Mouse (Mus musculus) MEL (cell line): Measurements from ENCODE around the gene Usp25. TPM values are rescaled to one million over a fixed set of nuclear protein-coding genes. Genes with fewer than 3 reads are reported as not detected.

ENCODE experiments used
- DNase-seq: peaks from one replicate; pipeline ENCODE4 v3.0.0; 2011; ENCODE audit warnings: low read depth, low spot score
- H3K27ac ChIP-seq: 2 replicates; pipeline ENCODE4 v1.5.1; 2012; ENCODE audit warnings: low read depth, mild to moderate bottlenecking, control low read depth, low read length, moderate library complexity; ENCODE audit not compliant: control insufficient read depth
- H3K27me3 ChIP-seq, 2 experiments: fragments of 150-350 bp in 1 of 2; sonication (generic) in 1 of 2; 2 replicates each; pipeline ENCODE4 v1.6.1; 2012; ENCODE audit warnings: low read length in 2 of 2, mild to moderate bottlenecking in 2 of 2, improper control_type of control experiment in 1 of 2, moderate library complexity in 1 of 2; ENCODE audit not compliant: insufficient read depth in 2 of 2, control insufficient read depth in 1 of 2
- H3K36me3 ChIP-seq, 2 experiments: 2 replicates each; pipeline ENCODE4 v1.6.1; 2012 to 2014; ENCODE audit warnings: low read length in 2 of 2, improper control_type of control experiment in 1 of 2, inconsistent platforms in 1 of 2, mild to moderate bottlenecking in 1 of 2; ENCODE audit not compliant: insufficient read depth in 2 of 2, control insufficient read depth in 1 of 2
- H3K4me1 ChIP-seq, 2 experiments: fragments of 150-350 bp in 1 of 2; sonication (generic) in 1 of 2; 2 replicates each; pipeline ENCODE4 v1.6.1; 2012; ENCODE audit warnings: low read length in 2 of 2, improper control_type of control experiment in 1 of 2, mild to moderate bottlenecking in 1 of 2; ENCODE audit not compliant: insufficient read depth in 2 of 2, control insufficient read depth in 1 of 2
- H3K4me3 ChIP-seq, 2 experiments: fragments of 150-350 bp in 1 of 2; sonication (generic) in 1 of 2; 2 replicates each; pipeline ENCODE4 v1.5.1; 2012; ENCODE audit warnings: low read depth in 2 of 2, low read length in 2 of 2, mild to moderate bottlenecking in 2 of 2, moderate library complexity in 2 of 2, control low read depth in 1 of 2, improper control_type of control experiment in 1 of 2; ENCODE audit not compliant: control insufficient read depth in 1 of 2, insufficient read depth in 1 of 2
- H3K79me2 ChIP-seq: 2 replicates; pipeline ENCODE4 v1.6.1; 2012; ENCODE audit warnings: mild to moderate bottlenecking, low read length, moderate library complexity; ENCODE audit not compliant: control insufficient read depth, poor library complexity, insufficient read depth
- H3K9ac ChIP-seq: 2 replicates; pipeline ENCODE4 v1.6.1; 2012; ENCODE audit warnings: low read depth, mild to moderate bottlenecking, control low read depth, low read length, moderate library complexity; ENCODE audit not compliant: control insufficient read depth, poor library complexity, severe bottlenecking
- H3K9me3 ChIP-seq: fragments of 150-350 bp; sonication (generic); replicated peaks from 2 replicates; pipeline ENCODE4 v1.6.1; 2012; ENCODE audit warnings: mild to moderate bottlenecking, low read length, improper control_type of control experiment, moderate library complexity; ENCODE audit not compliant: insufficient read depth
- BHLHE40 ChIP-seq: IDR thresholded peaks from 2 replicates; pipeline ENCODE4 v1.6.1; 2012; ENCODE audit warnings: low read depth, mild to moderate bottlenecking, inconsistent platforms, low read length, improper control_type of control experiment, borderline replicate concordance
- CHD1 ChIP-seq: IDR thresholded peaks from 2 replicates; pipeline ENCODE4 v1.6.1; 2012; ENCODE audit warnings: low read depth, mild to moderate bottlenecking, inconsistent platforms, low read length, improper control_type of control experiment
- E2F4 ChIP-seq: IDR thresholded peaks from 2 replicates; pipeline ENCODE4 v1.6.1; 2011; ENCODE audit warnings: low read depth, low read length, improper control_type of control experiment, borderline replicate concordance
- ELF1 ChIP-seq: IDR thresholded peaks from 2 replicates; pipeline ENCODE4 v1.6.1; 2014; ENCODE audit warnings: low read depth, mild to moderate bottlenecking, inconsistent platforms, low read length, improper control_type of control experiment, moderate library complexity
- EP300 ChIP-seq, 2 experiments: IDR thresholded peaks; 2 replicates each; pipeline ENCODE4 v1.6.1; 2011; ENCODE audit warnings: improper control_type of control experiment in 2 of 2, low read length in 2 of 2, low read depth in 1 of 2, mild to moderate bottlenecking in 1 of 2
- ETS1 ChIP-seq: IDR thresholded peaks from 2 replicates; pipeline ENCODE4 v1.6.1; 2012; ENCODE audit warnings: low read depth, mild to moderate bottlenecking, inconsistent platforms, low read length, improper control_type of control experiment, moderate library complexity
- GABPA ChIP-seq: IDR thresholded peaks from 2 replicates; pipeline ENCODE4 v1.6.1; 2012; ENCODE audit warnings: low read depth, mild to moderate bottlenecking, inconsistent platforms, low read length, improper control_type of control experiment, moderate library complexity
- HCFC1 ChIP-seq: IDR thresholded peaks from 2 replicates; pipeline ENCODE4 v1.6.1; 2012; ENCODE audit warnings: low read depth, mild to moderate bottlenecking, inconsistent platforms, low read length, improper control_type of control experiment, moderate library complexity
- KAT2A ChIP-seq: conservative IDR thresholded peaks from 2 replicates; pipeline ENCODE4 v1.6.1; 2012; ENCODE audit warnings: low read depth, low read length, improper control_type of control experiment, inconsistent platforms
- MAFK ChIP-seq: IDR thresholded peaks from 2 replicates; pipeline ENCODE4 v1.6.1; 2011; ENCODE audit warnings: low read depth, mild to moderate bottlenecking, low read length, improper control_type of control experiment, borderline replicate concordance
- MAX ChIP-seq: IDR thresholded peaks from 2 replicates; pipeline ENCODE4 v1.6.1; 2011; ENCODE audit warnings: low read length, improper control_type of control experiment
- MAZ ChIP-seq: IDR thresholded peaks from 2 replicates; pipeline ENCODE4 v1.6.1; 2012; ENCODE audit warnings: low read depth, mild to moderate bottlenecking, inconsistent platforms, low read length, improper control_type of control experiment
- MEF2A ChIP-seq: IDR thresholded peaks from 2 replicates; pipeline ENCODE4 v1.6.1; 2014; ENCODE audit warnings: low read depth, mild to moderate bottlenecking, inconsistent platforms, low read length, improper control_type of control experiment; ENCODE audit not compliant: poor library complexity, insufficient replicate concordance, severe bottlenecking; ENCODE audit errors: extremely low read depth
- MXI1 ChIP-seq: IDR thresholded peaks from 2 replicates; pipeline ENCODE4 v1.6.1; 2011; ENCODE audit warnings: mild to moderate bottlenecking, low read depth, low read length, improper control_type of control experiment
- MYB ChIP-seq: IDR thresholded peaks from 2 replicates; pipeline ENCODE4 v1.6.1; 2011; ENCODE audit warnings: mild to moderate bottlenecking, low read depth, low read length, improper control_type of control experiment
- MYC ChIP-seq: IDR thresholded peaks from 2 replicates; pipeline ENCODE4 v1.6.1; 2011; ENCODE audit warnings: low read depth, mild to moderate bottlenecking, low read length, improper control_type of control experiment, moderate library complexity
- NELFE ChIP-seq: IDR thresholded peaks from 2 replicates; pipeline ENCODE4 v1.6.1; 2011; ENCODE audit warnings: low read depth, low read length, improper control_type of control experiment
- NRF1 ChIP-seq: IDR thresholded peaks from 2 replicates; pipeline ENCODE4 v1.6.1; 2014; ENCODE audit warnings: low read depth, mild to moderate bottlenecking, inconsistent platforms, low read length, improper control_type of control experiment, moderate library complexity; ENCODE audit not compliant: poor library complexity, insufficient read depth, severe bottlenecking
- POLR2AphosphoS5 ChIP-seq: IDR thresholded peaks from 2 replicates; pipeline ENCODE4 v1.6.1; 2012; ENCODE audit warnings: low read depth, borderline replicate concordance, mild to moderate bottlenecking, inconsistent platforms, low read length, moderate library complexity, mixed read lengths
- RAD21 ChIP-seq: IDR thresholded peaks from 2 replicates; pipeline ENCODE4 v1.6.1; 2011; ENCODE audit warnings: mild to moderate bottlenecking, low read depth, low read length, improper control_type of control experiment
- RCOR1 ChIP-seq: IDR thresholded peaks from 2 replicates; pipeline ENCODE4 v1.6.1; 2012; ENCODE audit warnings: low read depth, mild to moderate bottlenecking, inconsistent platforms, low read length, improper control_type of control experiment
- TAL1 ChIP-seq: IDR thresholded peaks from 2 replicates; pipeline ENCODE4 v1.6.1; 2012; ENCODE audit warnings: mild to moderate bottlenecking, inconsistent platforms, low read length, moderate library complexity, mixed read lengths
- TCF12 ChIP-seq: IDR thresholded peaks from 2 replicates; pipeline ENCODE4 v1.6.1; 2014; ENCODE audit warnings: low read depth, mild to moderate bottlenecking, inconsistent platforms, low read length, improper control_type of control experiment, moderate library complexity
- UBTF ChIP-seq: IDR thresholded peaks from 2 replicates; pipeline ENCODE4 v1.6.1; 2012; ENCODE audit warnings: low read depth, mild to moderate bottlenecking, inconsistent platforms, low read length, improper control_type of control experiment, moderate library complexity, borderline replicate concordance; ENCODE audit not compliant: insufficient read depth
- USF1 ChIP-seq: IDR thresholded peaks from 2 replicates; pipeline ENCODE4 v1.6.1; 2014; ENCODE audit warnings: low read depth, mild to moderate bottlenecking, inconsistent platforms, low read length, improper control_type of control experiment, moderate library complexity
- ZKSCAN1 ChIP-seq: IDR thresholded peaks from 2 replicates; pipeline ENCODE4 v1.6.1; 2012; ENCODE audit warnings: low read depth, mild to moderate bottlenecking, inconsistent platforms, low read length, improper control_type of control experiment, moderate library complexity
- ZNF384 ChIP-seq: IDR thresholded peaks from 2 replicates; pipeline ENCODE4 v1.6.1; 2012; ENCODE audit warnings: low read depth, mild to moderate bottlenecking, inconsistent platforms, low read length, improper control_type of control experiment
- polyA plus RNA-seq, 2 experiments: library from polyadenylated mRNA; stranded (reverse) in 1 of 2; unstranded in 1 of 2; fragments of >175 nt in 1 of 2; fragments of >200 nt in 1 of 2; gene quantifications; 2 replicates each; pipeline versions ENCODE4 v1.2.1 to v1.2.4; 2012; ENCODE audit warnings: low replicate concordance in 2 of 2, low read depth in 1 of 2; ENCODE audit not compliant: insufficient read length in 2 of 2, insufficient read depth in 1 of 2, missing spikeins in 1 of 2
- total RNA-seq: library from RNA; depleted of rRNA; stranded (reverse); fragments of 300-350 nt; gene quantifications from 2 replicates; pipeline ENCODE4 v1.2.3, GENCODE M21; 2012

Usp25 gene
- total and polyA plus RNA-seq, 3 experiments = 43.0 to 45.6 TPM; not detected in 1

DNA sequence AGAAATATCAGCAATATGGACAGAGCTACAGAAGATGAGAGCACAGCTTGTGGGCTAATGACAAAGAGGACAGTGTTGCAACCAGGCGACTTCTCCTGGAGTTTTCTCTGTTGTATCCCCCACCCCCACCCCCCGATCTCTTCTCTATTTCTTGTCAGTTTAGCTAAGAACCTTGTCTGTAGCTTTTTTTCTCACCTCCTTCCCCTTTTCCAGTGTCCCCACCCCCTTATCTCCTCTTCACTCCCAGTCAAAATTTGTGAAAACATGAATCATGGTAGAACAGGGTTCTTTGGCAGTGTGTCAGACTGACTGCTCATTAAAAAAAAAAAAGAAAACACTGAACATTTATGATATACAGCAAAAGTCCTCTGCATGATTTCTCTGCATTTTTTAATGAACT lies 16.9 kb downstream of the Usp25 start (continued):
- TF ChIP-seq ZKSCAN1 (no peak), HCFC1 (0 out of 2 replicates have a peak, but pooled peaks have one; percentile 27), ZNF384 (peak; percentile 97), E2F4 (no peak), GABPA (no peak), NELFE (no peak), EP300 (IDR thresholded peaks at IDR 0.05; ENCODE audit: low read depth in 1 of 2, low read length in 2 of 2) (peak; percentile 81 to 89), MXI1 (peak; percentile 78), MAZ (0 out of 2 replicates have a peak, but pooled peaks have one; percentile 36), POLR2AphosphoS5 (no peak), NRF1 (no peak), ETS1 (peak; percentile 91)

- Histone ChIP-seq H3K27me3 (no peaks in the 10 kb centered on the region), H3K4me1 (peaks cover 5 to 13% of the 10 kb centered on the region in 2 experiments), H3K36me3 (peaks cover 16 to 25% of the 10 kb centered on the region in 2 experiments), H3K9ac (no peak overlapping the region), H3K27ac (no peak overlapping the region), H3K4me3 (no peak overlapping the region), H3K9me3 (no peaks in the 10 kb centered on the region), H3K79me2 (peaks cover 13% of the 10 kb centered on the region)
- DNase-seq = no peak
- TF ChIP-seq GABPA = no peak
- no peak for TF ChIP-seq MYC
- TF ChIP-seq EP300 (IDR thresholded peaks at IDR 0.05; ENCODE audit: low read depth in 1 of 2, low read length in 2 of 2) = no peak
- TF ChIP-seq CHD1 = no peak
- TF ChIP-seq MEF2A = no peak
- no peak for TF ChIP-seq TAL1
Observed at GRCm38 (mm10) chr16:77034329-77034728, 20.8 kb downstream of the Usp25 start.

DNA sequence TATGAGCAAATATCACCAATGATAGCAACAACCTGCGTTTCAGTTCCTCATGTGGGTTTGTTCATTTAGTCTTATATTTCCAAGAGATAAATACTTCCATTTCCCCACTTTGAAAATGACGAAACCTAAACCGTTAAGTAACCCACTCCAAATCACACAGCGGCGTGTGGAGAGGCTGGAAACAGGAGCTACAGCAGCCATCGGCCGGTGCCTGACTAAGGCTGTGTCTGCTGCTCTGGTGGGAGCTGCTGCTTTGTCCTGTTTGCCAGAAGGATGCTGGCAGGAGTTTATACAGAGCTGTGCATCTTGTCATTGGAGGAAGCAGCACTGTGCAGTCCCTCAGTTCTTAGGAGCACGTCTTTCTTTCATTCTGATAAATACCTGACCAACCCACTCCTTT lies 21.2 kb downstream of the Usp25 start:
- H3K27ac ChIP-seq = no peak overlapping the region
- H3K36me3 ChIP-seq = peaks cover 12 to 26% of the 10 kb centered on the region in 2 experiments
- no peak overlapping the region for H3K9ac ChIP-seq
- H3K79me2 ChIP-seq = peaks cover 12% of the 10 kb centered on the region
- no peaks in the 10 kb centered on the region for H3K9me3 ChIP-seq
- no peak for DNase-seq
- H3K4me1 ChIP-seq = peaks cover 3 to 9% of the 10 kb centered on the region in 2 experiments
- H3K27me3 ChIP-seq = no peaks in the 10 kb centered on the region
- no peak overlapping the region for H3K4me3 ChIP-seq
- TF ChIP-seq TCF12 = no peak
- TF ChIP-seq E2F4 = no peak
- no peak for TF ChIP-seq TAL1
- TF ChIP-seq NRF1 = no peak
- no peak for TF ChIP-seq USF1
- no peak for TF ChIP-seq RAD21
- no peak for TF ChIP-seq UBTF
- TF ChIP-seq MAX = no peak
- TF ChIP-seq EP300 (IDR thresholded peaks at IDR 0.05; ENCODE audit: low read depth in 1 of 2, low read length in 2 of 2) = no peak
- TF ChIP-seq MEF2A = no peak
- no peak for TF ChIP-seq KAT2A
- TF ChIP-seq MXI1 = no peak
- no peak for TF ChIP-seq ZKSCAN1
- TF ChIP-seq CHD1 = no peak
- TF ChIP-seq RCOR1 = no peak
- no peak for TF ChIP-seq BHLHE40
- TF ChIP-seq MYB = no peak
- no peak for TF ChIP-seq ELF1
- TF ChIP-seq MAFK = no peak
